Mouse (Mus musculus) adrenal gland (tissue): Measurements from ENCODE around the gene Hist1h3f.

Experiments
- intact Hi-C: fragments of 180-260 bp; cut with DNase I; formaldehyde crosslinking; loops from one replicate; pipeline ENCODE4 v1.15.1; 2025
- long read RNA-seq, 2 experiments: library from polyadenylated mRNA; unstranded; transcript quantifications; one replicate each; pipeline ENCODE4 v2.0.0; 2020; ENCODE audit warnings: borderline replicate concordance in 1 of 2; ENCODE audit not compliant: insufficient replicate concordance in 1 of 2

Hist1h3f gene
- long read RNA-seq, experiment 1 = 0 reads
- long read RNA-seq, experiment 2 = 0 reads

DNA sequence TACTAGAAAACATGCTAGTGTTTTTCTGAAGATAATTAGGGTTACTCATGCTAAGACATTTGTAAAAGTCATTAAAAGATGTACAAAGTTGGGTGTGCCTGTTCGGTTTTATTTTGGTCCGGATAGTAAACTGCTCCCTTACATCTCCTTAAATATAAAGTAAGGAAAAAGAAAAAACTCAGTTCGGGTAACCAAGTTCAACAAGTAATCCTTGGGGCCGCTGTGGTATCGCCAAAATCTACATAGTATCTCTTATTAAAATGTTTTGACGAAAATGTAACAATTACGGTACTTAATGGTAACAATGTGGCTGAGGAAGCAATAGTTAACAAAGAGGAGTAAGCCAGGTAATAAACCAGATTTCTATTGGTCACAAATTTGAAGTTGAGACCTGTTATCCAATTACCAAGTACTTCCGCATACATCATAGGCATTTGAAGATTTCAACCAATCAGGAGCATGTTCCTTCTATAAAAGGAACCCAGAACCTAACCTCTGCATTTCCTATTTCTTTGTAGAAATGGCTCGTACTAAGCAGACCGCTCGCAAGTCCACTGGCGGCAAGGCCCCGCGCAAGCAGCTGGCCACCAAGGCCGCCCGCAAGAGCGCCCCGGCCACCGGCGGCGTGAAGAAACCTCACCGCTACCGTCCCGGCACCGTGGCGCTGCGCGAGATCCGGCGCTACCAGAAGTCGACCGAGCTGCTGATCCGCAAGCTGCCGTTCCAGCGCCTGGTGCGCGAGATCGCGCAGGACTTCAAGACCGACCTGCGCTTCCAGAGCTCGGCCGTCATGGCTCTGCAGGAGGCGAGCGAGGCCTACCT lies at the start of gene Hist1h3f:
Hist1h3f (plus strand) TSS at position 88 of the 822 bp plus-strand sequence.
- intact Hi-C loops = no loop called here

DNA sequence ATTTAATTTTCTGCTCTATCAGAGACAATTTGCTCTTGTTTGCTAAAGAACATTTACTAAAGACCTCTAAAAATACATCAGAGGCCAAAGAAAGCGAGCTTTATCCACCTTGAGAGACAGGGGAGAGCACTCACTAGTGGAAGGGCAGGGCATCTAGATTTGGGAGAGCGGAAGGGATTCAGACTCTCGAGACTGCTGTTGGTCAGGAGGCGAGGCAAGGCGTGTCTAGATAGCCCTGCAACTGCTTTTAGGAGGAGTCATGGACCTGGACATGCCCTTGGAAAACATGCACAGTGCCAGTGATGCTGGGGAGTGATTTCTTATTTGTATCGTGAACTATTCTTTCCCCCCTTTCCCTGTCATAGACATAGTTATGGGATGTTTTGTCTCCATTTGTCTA lies 48.3 kb upstream of the Hist1h3f start:
- intact Hi-C loops = no loop called here

DNA sequence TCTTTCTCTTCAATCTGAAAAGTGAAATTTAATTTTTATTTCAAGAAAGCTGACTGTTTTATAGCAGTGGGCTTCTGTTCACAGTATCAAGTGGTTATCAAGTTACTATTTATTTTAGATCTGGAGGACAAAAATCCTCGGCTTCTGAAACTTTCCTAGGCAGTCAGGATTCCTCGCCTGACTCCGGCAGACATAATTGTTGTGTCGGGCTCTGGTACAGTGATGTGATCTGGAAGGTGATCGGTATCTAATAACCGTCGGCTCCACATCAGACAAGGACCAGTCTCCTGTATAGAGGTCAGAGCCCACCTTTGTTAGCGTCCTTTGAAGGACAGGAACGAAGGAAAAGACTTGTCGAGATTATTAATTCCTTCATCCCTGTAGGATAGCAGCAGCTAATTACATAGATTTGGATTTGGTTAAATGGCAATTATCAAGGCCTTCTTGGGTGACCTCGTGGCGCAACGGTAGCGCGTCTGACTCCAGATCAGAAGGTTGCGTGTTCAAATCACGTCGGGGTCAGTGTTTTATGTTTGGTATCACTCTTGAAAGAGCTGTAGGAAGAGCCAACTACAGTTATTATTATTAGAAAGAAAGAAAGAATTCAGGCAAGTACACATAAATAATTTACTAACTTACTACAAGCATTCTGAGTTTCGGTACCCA lies 46.1 kb upstream of the Hist1h3f start:
- intact Hi-C loops = no loop called here

DNA sequence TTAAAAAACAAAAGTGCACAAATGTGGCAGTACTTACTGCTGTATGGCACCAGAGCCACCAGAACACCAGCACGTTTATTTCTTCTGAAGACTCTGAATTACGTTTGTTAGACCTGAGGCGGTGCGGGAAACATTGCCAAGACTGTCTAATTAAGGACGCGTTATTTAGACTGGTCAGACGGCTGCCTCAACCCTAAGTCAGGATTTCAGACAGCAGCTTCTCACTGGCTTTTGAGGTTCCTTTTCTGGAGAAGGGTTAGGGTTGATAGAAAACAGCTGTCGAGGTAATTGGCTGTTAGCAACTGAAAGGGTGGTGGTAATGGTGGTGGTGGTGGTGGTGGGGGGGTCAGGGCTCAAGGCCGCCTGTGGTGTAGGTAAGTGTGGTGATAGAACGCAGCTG lies 45.2 kb upstream of the Hist1h3f start:
- intact Hi-C loops = no loop called here

DNA sequence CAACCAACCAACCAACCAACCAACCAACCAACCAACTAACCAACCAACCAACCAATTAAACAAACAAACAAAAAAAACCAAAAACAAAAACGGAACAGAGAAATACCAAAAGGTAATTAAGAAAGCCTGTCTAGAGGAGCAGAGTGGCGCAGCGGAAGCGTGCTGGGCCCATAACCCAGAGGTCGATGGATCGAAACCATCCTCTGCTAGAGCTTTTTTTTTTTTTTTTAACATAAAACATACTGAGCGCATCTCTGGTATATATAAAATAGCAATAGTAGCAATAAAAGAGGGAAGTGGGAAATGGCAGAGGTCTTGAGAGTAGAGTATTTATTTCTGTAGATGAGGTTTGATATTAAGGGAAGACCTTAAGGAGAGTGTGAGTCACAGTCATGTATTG lies 43.9 kb upstream of the Hist1h3f start:
- intact Hi-C loops = no loop called here

DNA sequence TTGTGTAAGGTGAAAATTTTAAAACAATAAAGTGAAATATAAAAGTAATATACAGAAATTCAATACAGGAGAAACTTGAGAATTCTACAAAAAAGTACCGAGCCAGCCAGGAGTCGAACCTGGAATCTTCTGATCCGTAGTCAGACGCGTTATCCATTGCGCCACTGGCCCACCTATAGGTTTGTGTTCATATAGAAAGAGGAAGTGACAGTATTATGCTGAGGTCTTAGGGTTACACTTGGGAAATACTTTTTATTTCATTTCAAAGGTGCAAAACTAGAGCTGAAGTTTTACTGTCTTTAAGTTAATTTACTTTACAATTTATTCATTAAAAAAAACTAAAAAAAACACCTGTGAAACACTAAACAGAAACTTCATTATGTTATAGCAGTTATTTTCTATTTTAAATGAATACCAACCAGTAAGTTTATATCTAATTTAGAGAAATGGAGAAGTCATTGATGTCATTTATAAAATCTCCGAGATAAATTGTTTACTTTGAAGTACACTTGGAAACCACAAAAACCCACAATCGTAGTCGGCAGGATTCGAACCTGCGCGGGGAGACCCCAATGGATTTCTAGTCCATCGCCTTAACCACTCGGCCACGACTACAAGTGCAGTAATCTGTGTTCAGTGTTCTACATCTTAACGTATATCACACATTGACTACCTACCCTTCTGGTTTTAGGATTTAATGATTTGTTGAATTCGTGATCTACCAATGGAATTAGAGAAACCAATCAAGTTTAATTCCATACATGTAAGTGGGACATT lies 43.2 kb upstream of the Hist1h3f start:
- intact Hi-C loops = no loop called here

- intact Hi-C loops = no loop called here
Observed at GRCm38 (mm10) chr13:23501511-23501910, 42.3 kb upstream of the Hist1h3f start.

DNA sequence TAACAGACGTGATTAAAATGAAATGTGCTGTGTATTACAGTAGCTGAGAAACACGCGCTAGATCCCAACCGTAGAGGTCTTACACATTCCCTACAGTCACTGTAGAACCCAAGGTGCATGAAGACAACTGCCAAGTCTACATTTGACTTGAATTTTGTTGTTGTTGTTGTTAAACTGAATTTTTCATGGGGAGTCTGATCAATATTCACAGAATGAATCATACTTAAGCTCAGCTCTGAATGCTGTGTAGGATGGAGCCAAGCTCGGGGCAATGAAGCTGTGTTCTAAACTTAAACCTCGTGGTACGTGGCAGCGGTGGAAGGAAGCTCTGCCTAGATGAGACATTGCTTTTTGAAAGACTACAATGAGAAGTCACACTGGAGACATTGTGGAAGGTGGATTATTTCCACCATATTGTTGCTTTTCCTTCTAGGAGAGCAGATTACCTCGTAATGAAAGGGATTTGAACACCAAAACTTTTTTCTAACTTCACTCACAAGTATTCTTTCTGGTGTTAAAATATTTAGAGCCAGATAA lies 41.8 kb upstream of the Hist1h3f start:
- intact Hi-C loops = no loop called here

- intact Hi-C loops = no loop called here
Observed at GRCm38 (mm10) chr13:23502916-23503315, 40.9 kb upstream of the Hist1h3f start.

DNA sequence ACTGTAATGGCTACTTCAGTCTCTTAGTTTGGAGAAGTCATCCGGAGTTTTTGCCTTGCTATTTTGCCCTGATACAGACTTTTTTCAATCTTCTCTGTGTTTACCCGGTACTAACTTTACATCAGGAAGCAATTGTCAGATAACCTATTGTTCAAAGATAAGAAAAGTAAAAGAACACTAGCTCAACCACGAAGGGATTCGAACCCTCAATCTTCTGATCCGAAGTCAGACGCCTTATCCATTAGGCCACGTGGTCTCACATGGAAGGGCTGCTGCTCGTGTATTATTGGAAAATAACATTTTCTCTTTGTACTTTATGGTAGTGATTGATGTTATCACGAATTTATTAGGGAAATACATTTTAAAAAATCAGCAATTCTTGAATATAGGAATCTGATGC lies 40.1 kb upstream of the Hist1h3f start:
- intact Hi-C loops = no loop called here

GRCm38 (mm10) chr13:23505662-23506345 lies 38.0 kb upstream of the Hist1h3f start:
- intact Hi-C loops = no loop called here

- intact Hi-C loops = no loop called here
Observed at GRCm38 (mm10) chr13:23506351-23506750, 37.5 kb upstream of the Hist1h3f start.

GRCm38 (mm10) chr13:23506819-23507515 lies 36.9 kb upstream of the Hist1h3f start:
- intact Hi-C loops = no loop called here

DNA sequence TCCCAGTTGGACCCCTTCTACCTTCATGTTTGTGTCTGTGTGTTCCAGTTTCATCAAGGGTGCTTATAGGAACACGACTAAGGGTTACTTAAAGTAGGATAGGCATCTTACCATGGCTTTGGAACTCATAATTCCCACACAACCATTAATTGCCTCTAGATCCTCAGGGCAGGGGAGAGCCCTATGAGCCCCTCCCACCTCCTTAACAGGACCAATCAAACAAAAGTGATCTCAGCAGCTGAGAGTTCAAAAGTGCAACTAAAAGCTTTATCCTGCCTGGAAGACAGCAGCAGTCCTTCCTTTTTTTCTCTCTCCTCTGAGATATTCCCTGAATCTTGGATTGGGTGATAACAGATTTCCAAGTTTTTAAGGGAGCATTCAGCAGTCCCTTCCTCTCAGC lies 33.7 kb upstream of the Hist1h3f start:
- intact Hi-C loops = no loop called here

GRCm38 (mm10) chr13:23513517-23513916 lies 30.3 kb upstream of the Hist1h3f start:
- intact Hi-C loops = no loop called here

GRCm38 (mm10) chr13:23515281-23515680 lies 28.6 kb upstream of the Hist1h3f start:
- intact Hi-C loops = loop anchor here (5.0 kb wide), 1 partner anchor 1498 kb away; no protein-coding TSS in a partner anchor

DNA sequence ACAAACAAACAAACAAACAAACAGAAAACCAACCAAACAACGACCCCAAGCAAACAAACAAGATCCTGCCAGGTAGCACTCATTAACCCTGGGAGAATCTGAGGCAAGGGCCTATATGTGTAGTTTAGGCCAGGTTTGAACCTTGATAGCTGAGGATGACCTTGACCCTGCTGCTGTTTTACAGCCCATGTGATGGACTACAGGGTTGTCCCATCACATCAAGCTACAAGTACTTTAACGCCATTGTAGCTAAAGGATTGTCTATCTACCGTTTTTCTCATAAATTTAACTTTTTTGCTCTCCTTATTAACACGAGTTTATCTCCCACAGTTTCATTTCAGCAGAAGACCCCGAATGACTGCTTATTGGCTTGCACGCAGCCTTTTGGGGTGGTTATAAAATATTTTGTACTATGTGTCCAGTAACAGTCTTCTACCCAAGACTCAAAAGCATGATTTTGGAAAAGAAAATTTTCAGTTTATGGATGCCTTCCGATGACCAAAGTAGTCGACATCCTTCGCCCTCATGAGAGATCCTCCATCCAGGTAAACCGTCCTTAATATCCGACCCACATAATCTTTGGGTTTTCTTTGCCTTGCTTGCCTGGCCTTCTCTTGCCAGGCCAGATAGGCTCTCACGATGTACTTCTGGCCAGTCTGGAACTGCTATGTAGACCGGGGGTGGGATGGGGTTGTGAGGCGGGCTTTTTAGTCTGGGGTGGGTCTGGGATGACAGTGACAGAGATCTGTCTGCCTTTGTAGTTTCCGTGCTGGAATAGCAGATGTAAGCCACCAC lies 27.8 kb upstream of the Hist1h3f start:
- intact Hi-C loops = loop anchor here (2.0 to 5.0 kb wide), 3 partner anchors 69 to 1499 kb away; no protein-coding TSS in a partner anchor

DNA sequence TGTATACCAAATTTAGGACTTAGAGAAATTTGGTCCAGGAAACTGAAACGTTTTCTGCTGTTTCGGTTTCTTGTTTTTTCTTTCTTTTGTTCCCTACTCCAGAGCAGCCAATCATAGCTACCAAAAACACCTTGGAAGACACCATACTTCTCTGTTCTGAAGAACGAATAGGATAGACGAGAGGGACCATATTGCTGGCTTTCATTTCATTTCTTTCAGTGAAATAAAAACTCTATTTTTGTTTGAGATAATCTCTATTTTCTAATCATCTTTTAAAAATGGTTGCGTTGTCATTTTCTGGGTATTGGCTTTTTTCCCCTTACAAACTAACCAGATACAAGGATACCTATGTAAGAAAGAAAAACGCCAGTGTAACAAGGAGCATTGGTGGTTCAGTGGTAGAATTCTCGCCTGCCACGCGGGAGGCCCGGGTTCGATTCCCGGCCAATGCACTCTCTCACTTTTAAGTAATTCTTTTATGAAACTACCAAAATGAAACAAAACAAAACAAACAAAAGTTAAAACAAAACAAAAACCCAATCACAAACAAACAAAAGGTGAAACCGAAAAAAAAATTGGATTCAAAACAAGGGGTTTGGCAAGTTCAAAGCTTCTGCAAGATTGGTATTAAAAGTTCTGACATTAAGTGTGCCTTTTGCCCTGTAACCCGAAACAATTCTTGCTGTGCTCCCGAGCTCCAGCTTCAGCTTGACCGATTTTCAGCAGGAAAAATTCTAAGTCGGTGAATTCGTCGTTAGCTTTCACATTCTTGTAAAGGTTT lies 26.8 kb upstream of the Hist1h3f start:
- intact Hi-C loops = loop anchor here (2.0 to 5.0 kb wide), 3 partner anchors 70 to 1500 kb away; no protein-coding TSS in a partner anchor
